ENCODE assay signal across 11 mouse cellular contexts in genomic region chr5:52132840-52133239, GRCm38 (mm10).
"Had no signal": no experiment of that assay in that cellular context is flagged by ENCODE, and none has a peak within 500 bp of the region (broad histone marks: within the 10 kb centered on the region; RNA-seq: fewer than 3 reads in every experiment).

No protein-coding gene starts in this region.

- H3K9me3 ChIP-seq: intestine, embryonic 15.5 days; kidney, embryonic 15.5 days; midbrain, embryonic 13.5 days; neural tube, embryonic 13.5 days had no signal

- H3K36me3 ChIP-seq: intestine, embryonic 15.5 days; neural tube, embryonic 13.5 days had no signal

- H3K4me3 ChIP-seq: intestine, embryonic 15.5 days; kidney, embryonic 15.5 days; left cerebral cortex, adult 2 months; limb, embryonic 12.5 days; midbrain, embryonic 13.5 days; neural tube, embryonic 13.5 days had no signal

- ATAC-seq: lung, postnatal 0 days had no signal

- H3K4me1 ChIP-seq: intestine, embryonic 15.5 days; kidney, embryonic 15.5 days; limb, embryonic 12.5 days; midbrain, embryonic 13.5 days; neural tube, embryonic 13.5 days had no signal

- H3K9ac ChIP-seq: intestine, embryonic 15.5 days; kidney, embryonic 15.5 days; limb, embryonic 12.5 days; liver, embryonic 14.5 days; midbrain, embryonic 13.5 days; neural tube, embryonic 13.5 days had no signal

- DNase-seq: right cerebral cortex, postnatal 25 days; thymus, adult 18-20 months had no signal

- H3K27me3 ChIP-seq: intestine, embryonic 15.5 days; kidney, embryonic 15.5 days; limb, embryonic 12.5 days; midbrain, embryonic 13.5 days; neural tube, embryonic 13.5 days had no signal

- H3K4me2 ChIP-seq: intestine, embryonic 15.5 days; kidney, embryonic 15.5 days; limb, embryonic 12.5 days; midbrain, embryonic 13.5 days; neural tube, embryonic 13.5 days had no signal

- H3K27ac ChIP-seq: hindbrain, postnatal 0 days; intestine, embryonic 15.5 days; kidney, embryonic 15.5 days; left cerebral cortex, adult 2 months; limb, embryonic 12.5 days; liver, embryonic 14.5 days; midbrain, embryonic 13.5 days; neural tube, embryonic 13.5 days had no signal
